Mouse (Mus musculus): ENCODE measurements around the gene Rnf41.

The Rnf41 gene

GRCm38 (mm10) chr10:128429454-128429853 is 18.0 kb downstream of the Rnf41 start:
- no peak for DNase-seq (ENCODE audit: low spot score)

GRCm38 (mm10) chr10:128433417-128433816 is 22.0 kb downstream of the Rnf41 start:
- no peak for DNase-seq (ENCODE audit: low spot score)

GRCm38 (mm10) chr10:128434681-128435080 is 23.2 kb downstream of the Rnf41 start:
- DNase-seq (ENCODE audit: low spot score): no peak

GRCm38 (mm10) chr10:128435186-128435823 is 23.8 kb downstream of the Rnf41 start:
- no peak for DNase-seq (ENCODE audit: low spot score)

- DNase-seq (ENCODE audit: low spot score): no peak
Measured at GRCm38 (mm10) chr10:128435873-128436272, 24.4 kb downstream of the Rnf41 start.

GRCm38 (mm10) chr10:128436376-128436775 is 24.9 kb downstream of the Rnf41 start:
- DNase-seq (ENCODE audit: low spot score): no peak

- peak; percentile 20 for DNase-seq (ENCODE audit: low spot score)
Measured at GRCm38 (mm10) chr10:128438675-128439279, 27.3 kb downstream of the Rnf41 start.

GRCm38 (mm10) chr10:128440407-128440806 is 28.9 kb downstream of the Rnf41 start:
- no peak for DNase-seq (ENCODE audit: low spot score)

GRCm38 (mm10) chr10:128441324-128442119 is 30.1 kb downstream of the Rnf41 start:
- no peak for DNase-seq (ENCODE audit: low spot score)

GRCm38 (mm10) chr10:128442718-128443117 is 31.3 kb downstream of the Rnf41 start:
- no peak for DNase-seq (ENCODE audit: low spot score)

GRCm38 (mm10) chr10:128444354-128444753 is 32.9 kb downstream of the Rnf41 start:
- DNase-seq (ENCODE audit: low spot score): no peak

GRCm38 (mm10) chr10:128445407-128445806 is 34.0 kb downstream of the Rnf41 start:
- DNase-seq (ENCODE audit: low spot score): no peak

GRCm38 (mm10) chr10:128451014-128451413 is 39.6 kb downstream of the Rnf41 start:
- no peak for DNase-seq (ENCODE audit: low spot score)

- no peak for DNase-seq (ENCODE audit: low spot score)
Measured at GRCm38 (mm10) chr10:128454471-128454870, 43.0 kb downstream of the Rnf41 start.

GRCm38 (mm10) chr10:128455280-128455679 is 43.8 kb downstream of the Rnf41 start:
- peak; percentile 42 for DNase-seq (ENCODE audit: low spot score)

GRCm38 (mm10) chr10:128457676-128458075 is 46.2 kb downstream of the Rnf41 start:
- DNase-seq (ENCODE audit: low spot score): no peak

- DNase-seq (ENCODE audit: low spot score): peak; percentile 89
Measured at GRCm38 (mm10) chr10:128458348-128458718, 46.9 kb downstream of the Rnf41 start.

- DNase-seq (ENCODE audit: low spot score): peak; percentile 36
Measured at GRCm38 (mm10) chr10:128458719-128459408, 47.4 kb downstream of the Rnf41 start, which contains the start of gene Smarcc2. Gene Smarcc2, plus strand, starts transcription at chr10:128459248.

GRCm38 (mm10) chr10:128459409-128460269 is 48.2 kb downstream of the Rnf41 start:
- DNase-seq (ENCODE audit: low spot score): no peak

GRCm38 (mm10) chr10:128460270-128460630 is 48.8 kb downstream of the Rnf41 start:
- DNase-seq (ENCODE audit: low spot score): no peak

GRCm38 (mm10) chr10:128474366-128474765 is 62.9 kb downstream of the Rnf41 start:
- no peak for DNase-seq (ENCODE audit: low spot score)

- no peak for DNase-seq (ENCODE audit: low spot score)
Measured at GRCm38 (mm10) chr10:128486370-128486769, 74.9 kb downstream of the Rnf41 start.
